Mouse (Mus musculus): ENCODE data around the gene 4930518I15Rik.
"Not testable (repeated sequence)": the region's sequence is repeated elsewhere in the genome, so short reads cannot be mapped to it uniquely, and the experiment has no call there.

4930518I15Rik gene

DNA sequence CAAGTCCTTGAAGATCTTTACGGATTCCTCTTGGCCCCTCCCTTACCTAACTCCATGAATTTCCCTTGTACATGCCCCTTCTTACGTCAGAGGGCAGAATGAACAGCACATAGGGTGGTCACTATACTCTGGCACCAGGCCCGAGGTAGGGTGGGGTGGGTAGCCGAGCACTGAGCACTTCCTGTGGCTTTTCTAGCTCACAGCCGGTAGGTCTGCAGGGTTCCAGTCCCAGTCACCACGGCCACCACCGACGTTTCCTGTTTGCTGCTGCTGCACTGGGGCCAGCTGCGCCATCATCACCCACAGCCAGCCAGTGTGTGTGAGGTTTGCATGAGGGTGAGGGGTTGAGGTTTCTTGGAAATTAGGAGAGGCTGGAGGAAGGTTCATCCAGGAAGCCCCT, 20.0 kb upstream of the 4930518I15Rik start:
- DNase-seq (ENCODE audit: low spot score in 2 of 2), result no peak

GRCm38 (mm10) chr2:156874760-156875510, 17.2 kb upstream of the 4930518I15Rik start:
- no peak for DNase-seq (ENCODE audit: low spot score in 2 of 2)

GRCm38 (mm10) chr2:156874047-156874759, 16.5 kb upstream of the 4930518I15Rik start:
- no peak for DNase-seq (ENCODE audit: low spot score in 2 of 2)

GRCm38 (mm10) chr2:156873629-156874028, 15.9 kb upstream of the 4930518I15Rik start:
- DNase-seq (ENCODE audit: low spot score in 2 of 2), result peak in 1 of 2 experiments; percentile 62

DNA sequence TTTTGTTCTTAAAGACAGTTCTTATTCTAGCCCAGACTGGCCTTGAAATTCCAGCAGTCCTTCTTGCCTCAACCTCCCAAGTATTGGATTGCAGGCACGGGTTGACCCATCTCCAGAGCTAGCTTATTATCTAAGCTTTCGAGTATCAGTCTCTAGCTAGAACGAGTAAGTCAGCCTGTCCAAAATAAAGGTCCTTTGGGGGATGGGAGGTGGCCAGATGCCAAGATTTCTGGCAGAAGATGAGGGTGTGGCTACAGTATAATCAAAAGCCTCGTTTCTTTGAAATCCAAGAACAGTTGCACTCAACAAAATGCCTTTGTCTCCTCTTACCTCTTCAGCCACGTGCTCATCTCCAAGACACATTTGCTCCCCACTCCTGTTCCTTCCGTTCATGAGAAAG, 12.8 kb upstream of the 4930518I15Rik start:
- no peak for DNase-seq (ENCODE audit: low spot score in 2 of 2)

DNA sequence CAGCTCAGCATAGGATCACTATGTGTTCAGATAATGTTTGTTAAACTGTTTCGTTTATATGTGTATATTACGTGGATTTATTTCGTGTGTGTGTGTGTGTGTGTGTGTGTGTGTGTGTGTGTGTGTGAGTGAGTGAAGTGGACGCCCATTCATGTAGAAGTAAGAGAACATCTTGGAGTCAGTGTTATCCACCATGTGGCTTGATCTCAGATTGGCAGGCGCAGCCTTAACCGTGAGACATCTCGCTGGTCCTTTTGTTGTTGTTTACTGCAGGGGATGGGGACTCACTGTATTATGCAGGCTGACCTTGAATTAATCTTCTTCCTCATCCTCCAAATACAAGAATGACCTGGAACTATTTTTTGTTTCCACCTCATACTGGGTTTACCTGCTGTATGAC, 11.8 kb upstream of the 4930518I15Rik start:
- no peak for DNase-seq (ENCODE audit: low spot score in 2 of 2)

DNA sequence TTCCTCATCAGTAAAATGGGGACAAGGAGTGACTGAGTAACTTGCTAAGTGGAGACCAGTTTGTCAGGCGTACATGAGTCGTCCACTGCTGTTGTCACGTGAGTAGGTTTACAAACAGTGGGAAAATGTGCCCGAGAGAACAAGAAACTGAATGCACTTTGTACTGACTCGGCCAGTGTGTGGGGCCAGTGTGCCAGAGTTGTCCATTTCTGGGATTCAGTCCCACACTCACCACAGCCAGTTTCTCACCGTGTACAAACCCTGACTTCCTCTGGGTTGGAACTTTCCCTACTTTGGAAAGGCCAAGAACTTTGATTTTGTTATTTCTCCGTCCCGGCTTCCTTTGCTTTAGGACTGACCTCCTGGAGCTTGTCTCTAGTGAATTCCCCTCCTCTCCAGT, 11.2 kb upstream of the 4930518I15Rik start:
- DNase-seq (ENCODE audit: low spot score in 2 of 2), result peak; percentile 51 to 70

GRCm38 (mm10) chr2:156864481-156864880, 6.7 kb upstream of the 4930518I15Rik start:
- no peak for DNase-seq (ENCODE audit: low spot score in 2 of 2)

DNA sequence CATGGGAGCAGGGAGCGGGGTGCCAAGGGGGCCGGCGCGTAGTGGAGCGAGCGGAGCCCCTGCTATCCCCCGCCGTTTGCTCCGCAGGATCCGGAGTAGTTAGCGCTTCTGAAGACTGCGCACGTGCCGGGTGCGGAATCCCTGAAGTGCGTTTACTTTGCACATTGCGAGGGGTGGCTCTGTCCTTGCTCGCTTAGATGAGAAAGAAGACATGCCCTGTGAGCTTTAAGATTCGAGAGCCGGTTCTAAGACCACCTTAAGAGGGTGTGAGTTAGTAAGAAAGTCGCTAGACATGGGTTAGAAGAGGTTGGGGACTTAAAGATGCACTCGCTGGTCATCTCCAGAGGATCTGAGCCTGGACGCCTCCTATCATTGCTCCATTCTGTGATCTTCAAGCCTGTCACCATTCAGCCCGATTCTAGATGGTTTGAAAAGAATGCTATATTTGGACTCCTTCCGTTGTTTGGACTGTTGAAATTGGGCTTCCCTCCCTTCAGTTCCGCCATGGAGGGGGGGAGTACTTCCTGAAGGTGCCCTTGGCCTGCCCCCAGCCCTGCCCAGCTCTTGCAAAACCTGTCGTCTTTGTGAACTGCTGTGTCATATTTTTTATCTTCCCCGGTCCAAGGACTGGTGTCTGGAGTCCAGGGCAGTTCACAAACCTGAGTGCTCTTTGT, 5.9 kb upstream of the 4930518I15Rik start:
- no peak for DNase-seq (ENCODE audit: low spot score in 2 of 2)

DNA sequence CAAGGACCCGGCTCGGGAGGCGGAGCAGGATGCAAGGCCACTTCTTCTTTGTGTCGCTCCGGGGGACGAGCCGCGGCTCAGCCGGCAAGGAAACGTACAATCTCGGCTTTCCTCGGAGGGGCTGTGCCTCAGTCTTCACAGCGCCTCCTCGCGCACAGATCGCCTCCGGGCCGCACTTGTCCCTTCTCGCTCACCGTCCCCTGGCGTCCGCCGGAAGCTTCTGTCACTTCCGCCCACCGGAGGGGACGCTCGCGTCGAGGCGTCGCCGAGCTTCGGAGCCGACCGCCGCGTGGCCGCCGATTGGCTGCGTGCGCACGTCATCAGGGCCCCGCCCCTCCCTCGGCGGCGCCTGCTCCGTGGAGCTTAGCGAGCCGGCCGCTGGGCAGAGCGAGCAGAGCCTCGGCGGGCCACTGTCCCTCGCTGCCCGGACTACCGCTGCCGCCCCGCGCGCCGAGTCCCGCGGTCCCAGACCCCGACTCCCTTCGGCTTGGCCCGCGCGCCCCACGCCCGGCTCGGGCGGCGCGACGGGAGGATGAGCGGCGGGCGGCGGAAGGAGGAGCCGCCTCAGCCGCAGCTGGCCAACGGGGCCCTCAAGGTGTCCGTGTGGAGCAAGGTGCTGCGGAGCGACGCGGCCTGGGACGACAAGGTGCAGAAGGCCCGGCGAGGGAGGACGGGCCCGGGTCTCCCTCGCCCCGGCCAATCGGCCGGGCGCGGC, 5.2 kb upstream of the 4930518I15Rik start, which contains the start of gene Rab5if:
Gene Rab5if (plus strand): TSS at position 357 of the 715 bp plus-strand sequence.
- peak; percentile 99 for DNase-seq (ENCODE audit: low spot score in 2 of 2)

- DNase-seq (ENCODE audit: low spot score in 2 of 2), result peak; percentile 45 to 56
These were observed 4.4 kb upstream of the 4930518I15Rik start for GRCm38 (mm10) chr2:156862041-156862717.

DNA sequence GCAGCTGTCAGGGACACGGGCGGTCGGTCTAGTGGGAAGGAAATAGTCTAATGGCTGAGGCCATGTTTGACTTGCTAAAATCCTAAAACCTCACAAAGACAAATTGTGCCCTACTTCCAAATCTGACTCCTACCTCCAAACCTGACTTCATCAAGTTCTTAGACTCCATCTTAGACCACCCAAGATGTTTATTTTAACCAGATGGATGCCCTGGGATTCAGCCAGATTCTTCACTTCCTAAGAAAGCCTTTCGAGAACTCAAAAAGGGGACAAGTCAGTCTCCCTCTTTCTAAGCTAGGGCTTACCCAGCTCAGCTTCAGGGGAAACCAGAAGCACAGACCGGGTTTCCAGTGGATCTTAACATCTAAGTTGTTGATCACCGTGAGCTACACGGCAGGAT, 925 bp upstream of the 4930518I15Rik start:
- DNase-seq (ENCODE audit: low spot score in 2 of 2), result no peak

DNA sequence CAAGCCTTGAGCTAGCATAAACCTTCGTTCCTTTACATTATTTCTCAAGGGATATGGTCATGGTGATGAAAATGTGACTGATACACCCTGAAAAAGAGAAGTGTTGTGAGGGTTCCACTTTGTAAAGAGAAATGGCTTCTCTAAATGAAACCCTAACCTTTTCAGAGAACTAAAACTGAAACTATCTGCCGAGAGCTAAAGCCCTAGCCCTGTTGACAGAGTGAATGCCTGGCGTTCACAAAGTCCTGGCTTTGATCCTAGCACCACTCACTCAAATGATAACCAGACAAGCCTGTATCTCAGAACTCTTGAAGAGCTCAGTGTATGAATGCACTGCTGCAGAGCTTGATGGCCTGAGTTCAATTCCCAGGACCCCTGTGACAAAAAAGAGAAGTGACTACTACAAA, 358 bp downstream of the 4930518I15Rik start:
- DNase-seq (ENCODE audit: low spot score in 2 of 2), result no peak

DNA sequence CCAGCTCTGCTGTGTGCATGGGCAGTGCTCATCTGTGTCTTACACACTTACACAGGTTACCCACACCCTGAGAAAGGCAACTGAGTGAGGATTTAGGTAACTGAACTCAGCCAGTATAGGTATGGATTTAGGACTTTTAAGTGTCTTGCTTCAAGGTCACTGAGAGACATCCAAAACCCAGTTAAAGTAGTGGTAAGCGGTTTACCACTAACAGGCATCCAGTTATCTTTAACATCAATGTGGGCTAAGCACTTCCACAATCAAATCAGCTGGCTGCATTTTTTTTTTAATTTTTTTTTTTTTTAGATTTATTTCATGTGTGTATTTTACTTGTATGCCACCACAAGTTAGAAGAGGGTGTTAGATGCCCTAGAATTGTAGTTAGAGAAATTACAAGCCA, 1.4 kb downstream of the 4930518I15Rik start:
- no peak for DNase-seq (ENCODE audit: low spot score in 2 of 2)

- DNase-seq (ENCODE audit: low spot score in 2 of 2), result peak; percentile 61 to 65
These were observed 3.6 kb downstream of the 4930518I15Rik start for GRCm38 (mm10) chr2:156853999-156854771.

GRCm38 (mm10) chr2:156853584-156853983, 4.2 kb downstream of the 4930518I15Rik start:
- DNase-seq (ENCODE audit: low spot score in 2 of 2), result not testable (repeated sequence)

DNA sequence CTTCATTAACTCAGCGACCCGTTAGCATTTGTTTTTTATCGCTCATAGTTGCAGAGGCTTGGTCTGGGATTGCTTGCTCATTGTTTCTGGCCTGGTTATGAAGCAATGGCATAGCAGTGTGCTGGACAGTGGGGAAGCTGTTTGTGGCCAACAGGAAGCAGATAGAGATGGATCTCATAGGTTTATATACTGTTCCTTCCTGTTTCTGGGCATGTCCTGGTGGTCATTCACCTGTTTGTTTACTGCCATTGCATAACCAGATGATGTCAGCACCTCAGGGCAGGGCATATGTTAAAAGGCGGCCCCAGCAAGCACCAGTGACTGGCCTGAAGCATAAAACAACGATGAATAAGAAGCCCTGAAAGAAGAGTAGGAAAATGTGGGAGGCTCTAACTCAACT, 7.2 kb downstream of the 4930518I15Rik start:
- DNase-seq (ENCODE audit: low spot score in 2 of 2), result no peak

GRCm38 (mm10) chr2:156848526-156849182, 9.1 kb downstream of the 4930518I15Rik start:
- DNase-seq (ENCODE audit: low spot score in 2 of 2), result no peak

DNA sequence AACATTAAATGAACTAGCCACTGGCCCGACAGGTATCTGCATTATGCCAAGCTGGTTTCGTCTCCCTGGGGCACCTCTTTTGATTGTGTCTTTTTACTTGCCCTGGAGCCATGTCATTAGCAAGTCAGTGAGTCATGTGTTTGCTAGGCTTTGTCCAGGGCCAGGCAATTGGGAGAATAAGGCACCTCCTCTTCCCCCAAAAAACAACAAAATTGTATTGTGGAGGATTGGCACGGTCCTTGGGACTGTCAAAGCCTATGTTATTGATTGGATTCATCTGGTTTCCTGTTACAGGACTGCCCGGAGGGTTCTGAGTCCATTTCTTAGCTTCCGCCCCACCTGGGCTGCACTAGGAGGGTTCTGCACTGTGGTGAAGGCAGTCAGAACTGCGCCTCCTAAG, 10.1 kb downstream of the 4930518I15Rik start:
- DNase-seq (ENCODE audit: low spot score in 2 of 2), result no peak

GRCm38 (mm10) chr2:156844715-156845114, 13.0 kb downstream of the 4930518I15Rik start:
- no peak for DNase-seq (ENCODE audit: low spot score in 2 of 2)

Data from right cerebral cortex, postnatal 10 days (tissue).